Mouse (Mus musculus): ENCODE results near the gene Jph2. TPM values are rescaled to one million over a fixed set of nuclear protein-coding genes. Genes with fewer than 3 reads are reported as not detected.

The Jph2 gene
- total and polyA plus RNA-seq, 3 experiments, result 0.04 to 0.19 TPM; not detected in 1

DNA sequence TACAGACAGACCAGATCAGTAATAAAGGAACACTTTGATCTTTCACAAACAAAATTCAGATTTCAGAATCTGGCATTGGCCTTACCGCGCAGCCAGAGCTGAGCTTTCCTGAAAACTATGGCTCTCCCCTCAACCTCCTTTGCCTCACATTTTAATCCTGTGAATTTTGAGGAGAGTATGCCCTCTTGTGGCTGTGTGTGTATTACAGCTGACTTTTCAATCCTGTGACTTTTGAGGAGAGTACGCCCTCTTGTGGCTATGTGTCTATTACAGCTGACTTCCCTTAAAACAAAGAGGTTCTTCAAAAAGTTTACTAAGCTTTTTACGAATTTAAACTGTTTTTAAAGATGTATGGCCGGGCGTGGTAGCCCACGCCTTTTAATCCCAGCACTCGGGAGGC lies 3.4 kb upstream of the Jph2 start:
- no peak overlapping the region for H3K27ac ChIP-seq (ENCODE audit: control insufficient read depth, low read depth, low read length)
- no peaks in the 10 kb centered on the region; a peak in 1 of 4 replicates for H3K36me3 ChIP-seq (ENCODE audit: control insufficient read depth in 1 of 2, insufficient read depth in 2 of 2, low read length in 2 of 2)
- no peaks in the 10 kb centered on the region for H3K9me3 ChIP-seq (replicated peaks; ENCODE audit: insufficient read depth, low read length)
- H3K4me1 ChIP-seq (ENCODE audit: control insufficient read depth in 1 of 2, insufficient read depth in 2 of 2, low read length in 2 of 2), result no peaks in the 10 kb centered on the region
- H3K4me3 ChIP-seq (ENCODE audit: control insufficient read depth in 1 of 2, insufficient read depth in 1 of 2, low read depth in 2 of 2, low read length in 2 of 2), result no peak overlapping the region
- peak; percentile 99 for TF ChIP-seq RAD21 (IDR thresholded peaks at IDR 0.05; ENCODE audit: low read depth, low read length)
- TF ChIP-seq ZC3H11A (IDR thresholded peaks at IDR 0.05; ENCODE audit: low read depth, low read length), result peak; percentile 100
- TF ChIP-seq SMC3 (IDR thresholded peaks at IDR 0.05; ENCODE audit: low read depth, low read length), result peak; percentile 99
- 0 out of 2 replicates have a peak, but pooled peaks have one; percentile 10 for TF ChIP-seq TBP (IDR thresholded peaks at IDR 0.05; ENCODE audit: low read depth, low read length)
- TF ChIP-seq USF2 (IDR thresholded peaks at IDR 0.05; ENCODE audit: borderline replicate concordance in 1 of 2, insufficient read depth in 1 of 2, low read depth in 1 of 2, low read length in 2 of 2), result no peak
- no peak for TF ChIP-seq ZKSCAN1 (IDR thresholded peaks at IDR 0.05; ENCODE audit: low read depth, low read length)
- TF ChIP-seq CTCF (IDR thresholded peaks at IDR 0.05 in 2 of 3, conservative IDR thresholded peaks at IDR 0.05 in 1 of 3; ENCODE audit: control insufficient read depth in 1 of 3, insufficient read depth in 1 of 3, low read depth in 2 of 3, low read length in 3 of 3, poor library complexity in 1 of 3, severe bottlenecking in 1 of 3), result peak in 2 of 3 experiments; percentile 55 to 83
- TF ChIP-seq HCFC1 (IDR thresholded peaks at IDR 0.05; ENCODE audit: low read depth, low read length), result 0 out of 2 replicates have a peak, but pooled peaks have one; percentile 34
- TF ChIP-seq JUND (IDR thresholded peaks at IDR 0.05; ENCODE audit: low read depth, low read length), result peak; percentile 65; the same call in 1 of the 2 replicates
- no peak for TF ChIP-seq TCF12 (IDR thresholded peaks at IDR 0.05; ENCODE audit: low read depth, low read length)
- peak; percentile 67; the same call in 1 of the 2 replicates for TF ChIP-seq SIN3A (IDR thresholded peaks at IDR 0.05; ENCODE audit: low read length)
- 0 out of 2 replicates have a peak, but pooled peaks have one; percentile 13 for TF ChIP-seq GATA1 (IDR thresholded peaks at IDR 0.05; ENCODE audit: low read depth, low read length)
- TF ChIP-seq ZNF384 (IDR thresholded peaks at IDR 0.05; ENCODE audit: low read depth, low read length), result peak; percentile 78
- no peaks in the 10 kb centered on the region for H3K79me2 ChIP-seq (ENCODE audit: control insufficient read depth, insufficient read depth, low read length, poor library complexity)
- DNase-seq (ENCODE audit: low read depth, low spot score), result peak; percentile 87
- no peak overlapping the region; the same call in 1 of the 2 replicates for H3K9ac ChIP-seq (ENCODE audit: control insufficient read depth, low read depth, low read length, poor library complexity, severe bottlenecking)
- no peaks in the 10 kb centered on the region for H3K27me3 ChIP-seq (ENCODE audit: control insufficient read depth in 1 of 2, insufficient read depth in 2 of 2, low read length in 2 of 2)

DNA sequence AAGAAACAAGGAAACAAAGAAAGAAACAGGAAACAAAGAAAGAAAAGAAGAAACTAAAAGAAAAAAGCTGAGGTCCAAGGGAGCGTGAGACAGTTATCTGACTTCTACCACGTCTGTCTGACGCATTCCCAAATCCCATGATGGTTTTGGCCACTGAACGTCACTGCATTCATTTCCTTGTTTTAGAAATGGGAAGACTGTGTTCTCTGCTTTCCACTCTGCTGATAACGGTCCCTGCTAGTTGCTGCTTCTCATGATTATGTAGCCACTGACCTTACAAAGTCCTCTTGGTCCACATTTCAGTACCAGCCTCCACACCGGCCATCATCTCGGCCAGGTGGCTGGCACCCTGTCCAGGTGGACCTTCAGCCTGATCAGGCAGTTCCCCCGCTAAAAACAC lies 1.4 kb upstream of the Jph2 start:
- H3K9me3 ChIP-seq (replicated peaks; ENCODE audit: insufficient read depth, low read length), result no peaks in the 10 kb centered on the region
- H3K36me3 ChIP-seq (ENCODE audit: control insufficient read depth in 1 of 2, insufficient read depth in 2 of 2, low read length in 2 of 2), result no peaks in the 10 kb centered on the region
- H3K4me3 ChIP-seq (ENCODE audit: control insufficient read depth in 1 of 2, insufficient read depth in 1 of 2, low read depth in 2 of 2, low read length in 2 of 2), result no peak overlapping the region
- H3K9ac ChIP-seq (ENCODE audit: control insufficient read depth, low read depth, low read length, poor library complexity, severe bottlenecking), result no peak overlapping the region
- no peak overlapping the region for H3K27ac ChIP-seq (ENCODE audit: control insufficient read depth, low read depth, low read length)
- TF ChIP-seq EP300 (IDR thresholded peaks at IDR 0.05; ENCODE audit: low read depth in 1 of 2, low read length in 2 of 2) (no peak), RAD21 (IDR thresholded peaks at IDR 0.05; ENCODE audit: low read depth, low read length) (no peak), HCFC1 (IDR thresholded peaks at IDR 0.05; ENCODE audit: low read depth, low read length) (no peak), MXI1 (IDR thresholded peaks at IDR 0.05; ENCODE audit: low read depth, low read length) (no peak), MEF2A (IDR thresholded peaks at IDR 0.05; ENCODE audit: extremely low read depth, insufficient replicate concordance, low read depth, low read length, poor library complexity, severe bottlenecking) (no peak), MAFK (IDR thresholded peaks at IDR 0.05; ENCODE audit: borderline replicate concordance, low read depth, low read length) (no peak), ZMIZ1 (IDR thresholded peaks at IDR 0.05; ENCODE audit: low read depth, low read length) (no peak)
- no peaks in the 10 kb centered on the region for H3K27me3 ChIP-seq (ENCODE audit: control insufficient read depth in 1 of 2, insufficient read depth in 2 of 2, low read length in 2 of 2)
- no peaks in the 10 kb centered on the region for H3K79me2 ChIP-seq (ENCODE audit: control insufficient read depth, insufficient read depth, low read length, poor library complexity)
- H3K4me1 ChIP-seq (ENCODE audit: control insufficient read depth in 1 of 2, insufficient read depth in 2 of 2, low read length in 2 of 2), result no peaks in the 10 kb centered on the region
- no peak for DNase-seq (ENCODE audit: low read depth, low spot score)
